Mouse (Mus musculus) embryo, embryonic 11 days (tissue): Measurements from ENCODE around the gene Nubpl.

Source experiments
- DNase-seq: peaks from one replicate; pipeline ENCODE4 v3.0.0-alpha.2; 2015

Nubpl gene

GRCm38 (mm10) chr12:52338136-52338753 lies 240.7 kb downstream of the Nubpl start:
- no peak for DNase-seq

GRCm38 (mm10) chr12:52346611-52347010 lies 249.1 kb downstream of the Nubpl start:
- no peak for DNase-seq

- no peak for DNase-seq
These were observed 252.7 kb downstream of the Nubpl start for GRCm38 (mm10) chr12:52350276-52350675.

GRCm38 (mm10) chr12:52359484-52359883 lies 261.9 kb downstream of the Nubpl start:
- no peak for DNase-seq

DNA sequence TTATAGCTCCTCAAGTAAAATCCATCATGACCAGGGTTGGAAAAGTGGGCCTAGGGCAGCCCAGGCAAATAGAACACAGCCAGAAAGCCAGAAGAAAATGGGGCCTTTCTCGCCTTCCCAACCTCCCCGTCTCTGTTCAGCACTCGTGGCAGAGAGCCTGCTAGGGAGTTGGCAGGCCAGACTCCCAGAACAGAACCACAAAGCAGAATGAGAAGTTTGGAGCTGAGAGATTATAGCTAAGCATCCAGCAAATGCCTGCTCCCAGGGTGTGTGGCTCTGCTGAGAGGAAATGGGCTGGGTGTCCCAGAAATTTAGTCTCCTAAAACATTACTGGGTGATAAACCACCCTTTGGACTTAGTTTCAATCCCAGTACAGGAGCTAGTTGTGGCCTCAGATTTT lies 262.6 kb downstream of the Nubpl start:
- DNase-seq = no peak

DNA sequence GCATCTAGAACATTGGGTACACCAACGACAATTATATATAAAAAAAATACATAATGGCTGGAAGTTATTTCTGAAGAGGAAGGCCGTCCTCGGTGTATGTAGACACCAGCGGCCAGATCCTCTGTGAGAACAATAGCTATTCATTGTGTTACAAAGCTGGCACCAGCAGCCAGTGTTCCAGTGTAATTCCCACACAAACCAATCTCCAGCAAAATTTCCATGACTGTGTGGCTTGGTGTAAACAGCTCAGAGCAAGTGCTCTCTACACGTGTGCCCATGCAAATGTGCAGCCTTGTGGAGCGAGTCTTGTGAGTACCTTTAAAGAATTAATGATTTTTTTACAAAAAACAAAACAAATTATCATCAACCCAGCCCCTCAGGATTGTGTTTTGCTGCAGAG lies 263.7 kb downstream of the Nubpl start:
- no peak for DNase-seq
